Comparison of ENCODE assay signal across 14 mouse cellular contexts in genomic region chr11:95354228-95354944, GRCm38 (mm10). TPM values are rescaled to one million over a fixed set of nuclear protein-coding genes. Genes with fewer than 3 reads are reported as not detected.
DNase-seq lines count a peak whose midpoint lies in the region; TF ChIP-seq lines count a peak whose summit lies in the region.
"Had no signal": no experiment of that assay in that cellular context is flagged by ENCODE, and none has a peak within 500 bp of the region (broad histone marks: within the 10 kb centered on the region; RNA-seq: fewer than 3 reads in every experiment).

No protein-coding gene starts in this region.

- no peaks in the 10 kb centered on the region for H3K36me3 ChIP-seq in macrophage (ENCODE audit: inconsistent target)
- peaks cover 19% of the 10 kb centered on the region; the same call in 1 of the 2 replicates for H3K36me3 ChIP-seq in limb, embryonic 10.5 days
- H3K36me3 ChIP-seq: forebrain, embryonic 10.5 days had no signal

- H3K9me3 ChIP-seq in limb, embryonic 10.5 days (replicated peaks) = no peaks in the 10 kb centered on the region
- H3K9me3 ChIP-seq: forebrain, embryonic 10.5 days; hindbrain, embryonic 10.5 days had no signal

- DNase-seq in gastrocnemius, adult 2 months = no peak
- no peak for DNase-seq in gastrocnemius, adult 8-10 months (ENCODE audit: low spot score in 2 of 2)
- peak; percentile 40 to 56 for DNase-seq in spleen, postnatal 36 days (ENCODE audit: low spot score in 2 of 2)
- DNase-seq in spleen, postnatal 4 days (ENCODE audit: low spot score in 2 of 2) = no peak
- peak; percentile 57 for DNase-seq in thymus, postnatal 4 days
- no peak for DNase-seq in limb, embryonic 10.5 days (ENCODE audit: low spot score)
- DNase-seq in adrenal gland, postnatal 14 days = no peak
- DNase-seq: embryo, embryonic 11 days; gastrocnemius, postnatal 10 days; kidney, postnatal 36 days; lung, postnatal 14 days had no signal

- intact Hi-C loops in gastrocnemius, adult 2 months (cut with DNase I) = no loop called here

- H3K4me3 ChIP-seq in gastrocnemius, adult 2 months = no peak overlapping the region; the same call in 1 of the 2 replicates
- H3K4me3 ChIP-seq in macrophage (ENCODE audit: inconsistent target) = no peak overlapping the region
- no peak overlapping the region for H3K4me3 ChIP-seq in limb, embryonic 10.5 days
- H3K4me3 ChIP-seq: forebrain, embryonic 10.5 days; hindbrain, embryonic 10.5 days had no signal

- no peaks in the 10 kb centered on the region for H3K4me1 ChIP-seq in limb, embryonic 10.5 days

- H3K27me3 ChIP-seq in limb, embryonic 10.5 days (ENCODE audit: low read depth, poor library complexity, severe bottlenecking) = no peaks in the 10 kb centered on the region

- peak overlapping the region; percentile 38 for H3K27ac ChIP-seq in gastrocnemius, adult 2 months
- peak overlapping the region; percentile 62 for H3K27ac ChIP-seq in macrophage
- no peak overlapping the region for H3K27ac ChIP-seq in limb, embryonic 10.5 days
- H3K27ac ChIP-seq: hindbrain, embryonic 10.5 days had no signal

- no peaks in the 10 kb centered on the region for H3K79me2 ChIP-seq in macrophage (ENCODE audit: inconsistent target)

- 15% methylated on average over 14 of the region's 14 CpGs for WGBS in macrophage (ENCODE audit: missing documents)
- 90% methylated on average over 14 of the region's 14 CpGs for WGBS in limb, embryonic 10.5 days

- TF ChIP-seq CTCF in gastrocnemius, adult 2 months (IDR thresholded peaks at IDR 0.05) = no peak

RNA-seq across cellular contexts. Expression of gene Fam117a, which starts 17.6 kb away (rescaled TPM):
- total RNA-seq in gastrocnemius, adult 2 months (2021) = 1 to 10 TPM; 1.5 to 2.1 TPM
- 1 to 10 TPM; 1.4 to 2.6 (median 2.5) TPM for total RNA-seq in gastrocnemius, adult 8-10 months (2022)
- 1 to 10 TPM in 24 of 26 experiments, under 1 TPM in 2; 0.71 to 9.5 (median 3.7) TPM for total RNA-seq in macrophage (2018; cell fraction: chromatin; rRNA removed)
- 1 to 10 TPM in 24 of 26 experiments, under 1 TPM in 2; 0.95 to 5.6 (median 3.8) TPM for total RNA-seq in macrophage (2018; cell fraction: cytosol; rRNA removed)
- 1 to 10 TPM in 25 of 26 experiments, under 1 TPM in 1; 0.83 to 9.8 (median 3.8) TPM for total RNA-seq in macrophage (2018; cell fraction: nucleus; rRNA removed)
- 3.2 to 6.4 TPM (median 3.5 TPM) in 3 replicates for polyA plus RNA-seq in macrophage (2018)
- polyA plus RNA-seq in limb, embryonic 10.5 days (2016; fragmentation: Nextera tagmentation; extraction: Ambion mirVana) = 12.8 and 15.0 TPM in 2 replicates
- 20.2 and 21.4 TPM in 2 replicates for total RNA-seq in adrenal gland, postnatal 14 days (2021)

RNA-seq across cellular contexts. Expression of gene Slc35b1, which starts 30.1 kb away (rescaled TPM):
- total RNA-seq in gastrocnemius, adult 2 months (2021) = 10 to 100 TPM; 42.4 to 49.5 TPM
- 10 to 100 TPM; 49.1 to 55.1 (median 51.9) TPM for total RNA-seq in gastrocnemius, adult 8-10 months (2022)
- total RNA-seq in macrophage (2018; cell fraction: chromatin; rRNA removed) = 10 to 100 TPM; 16.2 to 71.1 (median 44.2) TPM
- 10 to 100 TPM; 29.1 to 60.6 (median 47.8) TPM for total RNA-seq in macrophage (2018; cell fraction: cytosol; rRNA removed)
- 100 to 1,000 TPM in 1 of 26 experiments, 10 to 100 TPM in 25; 34.6 to 107 (median 56.5) TPM for total RNA-seq in macrophage (2018; cell fraction: nucleus; rRNA removed)
- 38.7 to 66.0 TPM (median 52.4 TPM) in 3 replicates for polyA plus RNA-seq in macrophage (2018)
- polyA plus RNA-seq in limb, embryonic 10.5 days (2016; fragmentation: Nextera tagmentation; extraction: Ambion mirVana) = 128 and 132 TPM in 2 replicates
- total RNA-seq in adrenal gland, postnatal 14 days (2021) = 51.0 and 62.2 TPM in 2 replicates

RNA-seq across cellular contexts. Expression of gene Kat7, which starts 44.3 kb away (rescaled TPM):
- 10 to 100 TPM; 21.5 to 23.9 TPM for total RNA-seq in gastrocnemius, adult 2 months (2021)
- 10 to 100 TPM; 19.8 to 28.9 (median 24.2) TPM for total RNA-seq in gastrocnemius, adult 8-10 months (2022)
- 10 to 100 TPM; 38.4 to 79.8 (median 62.3) TPM for total RNA-seq in macrophage (2018; cell fraction: chromatin; rRNA removed)
- total RNA-seq in macrophage (2018; cell fraction: cytosol; rRNA removed) = 10 to 100 TPM; 28.5 to 54.9 (median 46.4) TPM
- total RNA-seq in macrophage (2018; cell fraction: nucleus; rRNA removed) = 10 to 100 TPM; 33.3 to 79.8 (median 49.9) TPM
- polyA plus RNA-seq in macrophage (2018) = 36.7 to 45.2 TPM (median 38.3 TPM) in 3 replicates
- polyA plus RNA-seq in limb, embryonic 10.5 days (2016; fragmentation: Nextera tagmentation; extraction: Ambion mirVana) = 93.9 and 99.0 TPM in 2 replicates
- 48.5 and 50.7 TPM in 2 replicates for total RNA-seq in adrenal gland, postnatal 14 days (2021)

RNA-seq across cellular contexts. Expression of gene Spop, which starts 59.5 kb away (rescaled TPM):
- total RNA-seq in gastrocnemius, adult 2 months (2021) = 100 to 1,000 TPM; 190 to 208 TPM
- 100 to 1,000 TPM; 183 to 223 (median 204) TPM for total RNA-seq in gastrocnemius, adult 8-10 months (2022)
- 10 to 100 TPM; 45.3 to 93.7 (median 74.0) TPM for total RNA-seq in macrophage (2018; cell fraction: chromatin; rRNA removed)
- 100 to 1,000 TPM in 3 of 26 experiments, 10 to 100 TPM in 23; 70.3 to 106 (median 85.7) TPM for total RNA-seq in macrophage (2018; cell fraction: cytosol; rRNA removed)
- total RNA-seq in macrophage (2018; cell fraction: nucleus; rRNA removed) = 100 to 1,000 TPM in 1 of 26 experiments, 10 to 100 TPM in 25; 48.9 to 106 (median 80.9) TPM
- polyA plus RNA-seq in macrophage (2018) = 73.4 to 91.8 TPM (median 81.3 TPM) in 3 replicates
- polyA plus RNA-seq in limb, embryonic 10.5 days (2016; fragmentation: Nextera tagmentation; extraction: Ambion mirVana) = 95.3 and 123 TPM in 2 replicates
- total RNA-seq in adrenal gland, postnatal 14 days (2021) = 110 and 123 TPM in 2 replicates

Comparison
In these comparisons a context has a peak if more than half of its experiments do, and no peak if none do; other contexts are left out.
1. DNase-seq: peak in spleen, postnatal 36 days (2 of 2) and thymus, postnatal 4 days (single experiment); none in gastrocnemius, adult 2 months (single experiment), gastrocnemius, adult 8-10 months (0 of 2), spleen, postnatal 4 days (0 of 2), limb, embryonic 10.5 days (single experiment) and adrenal gland, postnatal 14 days (single experiment).